Mouse (Mus musculus) myocyte (in vitro differentiated cells): Measurements from ENCODE around the gene F5. TPM values are rescaled to one million over a fixed set of nuclear protein-coding genes. Genes with fewer than 3 reads are reported as not detected.

Experiments
- H3K27me3 ChIP-seq: one replicate; pipeline ENCODE4 v1.6.1; 2011; ENCODE audit not compliant: control insufficient read depth, insufficient read depth, insufficient read length
- H3K36me3 ChIP-seq: one replicate; pipeline ENCODE4 v1.6.1; 2011; ENCODE audit not compliant: control insufficient read depth, insufficient read depth
- H3K4me2 ChIP-seq: one replicate; pipeline ENCODE4 v1.6.1; 2011; ENCODE audit warnings: low read depth, control low read depth
- H3K4me3 ChIP-seq: one replicate; pipeline ENCODE4 v1.5.1; 2011; ENCODE audit warnings: mild to moderate bottlenecking, control low read depth, moderate library complexity
- H3K79me2 ChIP-seq: one replicate; pipeline ENCODE4 v1.6.1; 2011; ENCODE audit not compliant: control insufficient read depth, insufficient read depth
- H3ac ChIP-seq: one replicate; pipeline ENCODE4 v1.6.1; 2011; ENCODE audit not compliant: control insufficient read depth, insufficient read length
- CEBPB ChIP-seq: IDR thresholded peaks from 2 replicates; pipeline ENCODE4 v1.6.1; 2011; ENCODE audit warnings: mild to moderate bottlenecking, moderate library complexity; ENCODE audit not compliant: poor library complexity, insufficient read depth, severe bottlenecking
- E2F4 ChIP-seq: IDR thresholded peaks from one replicate; pipeline ENCODE4 v1.6.1; 2011; ENCODE audit warnings: mild to moderate bottlenecking, control low read depth, moderate library complexity; ENCODE audit not compliant: insufficient read depth
- MAX ChIP-seq: IDR thresholded peaks from one replicate; pipeline ENCODE4 v1.6.1; 2011; ENCODE audit warnings: low read depth, mild to moderate bottlenecking, control low read depth
- MYOD1 ChIP-seq, 3 experiments: IDR thresholded peaks; one replicate each; pipeline ENCODE4 v1.6.1; 2011; ENCODE audit warnings: control low read depth in 2 of 3, low read depth in 2 of 3, mild to moderate bottlenecking in 2 of 3, moderate library complexity in 1 of 3; ENCODE audit not compliant: insufficient read length in 2 of 3, control insufficient read depth in 1 of 3
- MYOG ChIP-seq, 3 experiments: IDR thresholded peaks; one replicate each; pipeline ENCODE4 v1.6.1; 2011; ENCODE audit warnings: control low read depth in 2 of 3, low read depth in 2 of 3, mild to moderate bottlenecking in 2 of 3; ENCODE audit not compliant: insufficient read length in 2 of 3, control insufficient read depth in 1 of 3, insufficient read depth in 1 of 3
- POLR2A ChIP-seq: IDR thresholded peaks from one replicate; pipeline ENCODE4 v1.6.1; 2011; ENCODE audit warnings: low read depth, mild to moderate bottlenecking, control low read depth, moderate library complexity; ENCODE audit not compliant: insufficient read length
- POLR2AphosphoS2 ChIP-seq: IDR thresholded peaks from one replicate; pipeline ENCODE4 v1.6.1; 2011; ENCODE audit warnings: low read depth, control low read depth; ENCODE audit not compliant: insufficient read length
- REST ChIP-seq: IDR thresholded peaks from one replicate; pipeline ENCODE4 v1.6.1; 2011; ENCODE audit warnings: mild to moderate bottlenecking, control low read depth, moderate library complexity; ENCODE audit not compliant: insufficient read depth, insufficient read length
- SRF ChIP-seq: IDR thresholded peaks from one replicate; pipeline ENCODE4 v1.6.1; 2011; ENCODE audit warnings: low read depth; ENCODE audit not compliant: control insufficient read depth, insufficient read length
- TCF12 ChIP-seq: IDR thresholded peaks from one replicate; pipeline ENCODE4 v1.6.1; 2011; ENCODE audit warnings: mild to moderate bottlenecking, control low read depth; ENCODE audit not compliant: poor library complexity, insufficient read depth, severe bottlenecking
- TCF3 ChIP-seq: IDR thresholded peaks from one replicate; pipeline ENCODE4 v1.6.1; 2011; ENCODE audit warnings: low read depth, control low read depth; ENCODE audit not compliant: insufficient read length
- USF1 ChIP-seq: IDR thresholded peaks from one replicate; pipeline ENCODE4 v1.6.1; 2011; ENCODE audit warnings: low read depth, mild to moderate bottlenecking, control low read depth, moderate library complexity
- polyA plus RNA-seq: library from polyadenylated mRNA; unstranded; fragments of >200 nt; fragmentation: generic; extraction: Trizol; gene quantifications from one replicate; pipeline ENCODE4 v1.2.1, GENCODE M21; 2012; ENCODE audit warnings: missing spikeins

Gene F5
- polyA plus RNA-seq, 1 experiment = 0.02 TPM

DNA sequence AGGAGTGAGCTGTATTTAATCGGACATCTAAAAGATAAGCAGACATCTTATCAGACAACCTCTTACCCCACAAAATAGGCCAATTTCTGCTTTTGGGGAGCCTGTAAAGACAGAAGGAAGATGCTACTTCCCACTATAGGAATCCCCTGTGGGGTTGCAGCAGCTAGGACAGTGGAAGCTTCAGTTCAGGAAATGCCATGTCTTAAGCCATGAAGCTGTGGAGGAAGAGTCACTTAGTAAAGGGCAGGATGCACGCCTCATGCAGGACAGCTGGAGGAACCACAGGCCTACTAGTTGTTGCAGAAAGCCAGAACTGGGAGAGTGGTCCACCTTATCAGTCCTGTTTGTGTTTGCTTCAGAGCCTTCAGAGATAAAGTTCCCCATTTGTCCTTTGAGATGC is 18.8 kb downstream of the F5 start:
- TF ChIP-seq CEBPB = no peak
- TF ChIP-seq POLR2AphosphoS2 = no peak
- TF ChIP-seq USF1 = no peak
- TF ChIP-seq TCF3 = no peak
- no peaks in the 10 kb centered on the region for H3K79me2 ChIP-seq
- H3ac ChIP-seq = no peak overlapping the region
- H3K4me2 ChIP-seq = no peak overlapping the region
- H3K27me3 ChIP-seq = peaks cover 4% of the 10 kb centered on the region
- no peaks in the 10 kb centered on the region for H3K36me3 ChIP-seq
- H3K4me3 ChIP-seq = no peak overlapping the region

DNA sequence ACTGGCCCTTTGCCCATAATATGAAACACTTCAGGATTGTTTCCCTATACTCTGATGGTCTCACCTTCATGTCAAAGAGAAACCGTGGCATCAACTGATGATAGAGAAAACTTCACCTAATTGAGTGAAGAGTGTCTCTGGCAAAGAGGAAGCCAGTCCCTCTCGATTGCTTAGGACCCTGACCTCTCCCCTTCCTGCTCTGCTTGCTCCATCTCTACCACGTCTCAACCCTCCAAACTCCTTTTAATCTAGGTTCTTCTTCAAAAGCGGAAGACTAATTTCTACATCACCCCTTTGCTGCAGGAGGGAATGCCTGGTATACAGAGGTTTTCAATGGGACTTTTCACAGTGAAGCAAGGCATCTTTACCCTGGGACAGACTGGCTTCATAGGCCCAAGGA is 21.5 kb downstream of the F5 start:
- Histone ChIP-seq H3ac (no peak overlapping the region), H3K27me3 (peaks cover 4% of the 10 kb centered on the region), H3K4me2 (no peak overlapping the region), H3K36me3 (no peaks in the 10 kb centered on the region), H3K79me2 (no peaks in the 10 kb centered on the region), H3K4me3 (no peak overlapping the region)
- TF ChIP-seq CEBPB (no peak), USF1 (no peak), MYOG (IDR thresholded peaks at IDR 0.05; ENCODE audit: control insufficient read depth in 1 of 3, insufficient read depth in 1 of 3, insufficient read length in 2 of 3, low read depth in 2 of 3) (no peak), POLR2AphosphoS2 (no peak), SRF (no peak), MYOD1 (IDR thresholded peaks at IDR 0.05; ENCODE audit: control insufficient read depth in 1 of 3, insufficient read length in 2 of 3, low read depth in 2 of 3) (no peak), MAX (no peak), TCF3 (no peak), TCF12 (no peak), REST (no peak), POLR2A (no peak), E2F4 (no peak)

DNA sequence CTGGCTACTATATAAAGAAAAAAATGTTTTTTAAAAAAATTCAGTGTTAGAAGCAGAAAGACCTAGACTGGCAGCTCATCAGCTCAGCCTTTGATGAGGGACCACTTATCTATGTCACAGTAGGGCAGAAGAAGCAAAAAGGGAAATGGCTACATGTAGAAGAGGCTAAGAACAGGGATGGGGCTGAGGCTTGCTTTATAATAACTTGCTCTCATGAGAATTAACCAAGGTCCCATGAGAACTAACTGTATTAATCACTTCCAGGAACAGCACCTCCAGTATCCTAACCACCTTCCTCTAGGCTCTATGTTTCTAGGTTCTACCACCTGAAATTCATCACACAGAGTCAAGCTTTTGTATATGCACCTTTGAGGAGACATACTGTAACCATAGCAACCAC is 25.2 kb downstream of the F5 start:
- TF ChIP-seq USF1 (no peak), CEBPB (no peak), MYOD1 (IDR thresholded peaks at IDR 0.05; ENCODE audit: control insufficient read depth in 1 of 3, insufficient read length in 2 of 3, low read depth in 2 of 3) (no peak), REST (no peak), E2F4 (no peak), POLR2A (no peak), MAX (no peak), POLR2AphosphoS2 (no peak), MYOG (IDR thresholded peaks at IDR 0.05; ENCODE audit: control insufficient read depth in 1 of 3, insufficient read depth in 1 of 3, insufficient read length in 2 of 3, low read depth in 2 of 3) (no peak), SRF (no peak), TCF12 (no peak)
- no peak overlapping the region for H3ac ChIP-seq
- H3K79me2 ChIP-seq = no peaks in the 10 kb centered on the region

DNA sequence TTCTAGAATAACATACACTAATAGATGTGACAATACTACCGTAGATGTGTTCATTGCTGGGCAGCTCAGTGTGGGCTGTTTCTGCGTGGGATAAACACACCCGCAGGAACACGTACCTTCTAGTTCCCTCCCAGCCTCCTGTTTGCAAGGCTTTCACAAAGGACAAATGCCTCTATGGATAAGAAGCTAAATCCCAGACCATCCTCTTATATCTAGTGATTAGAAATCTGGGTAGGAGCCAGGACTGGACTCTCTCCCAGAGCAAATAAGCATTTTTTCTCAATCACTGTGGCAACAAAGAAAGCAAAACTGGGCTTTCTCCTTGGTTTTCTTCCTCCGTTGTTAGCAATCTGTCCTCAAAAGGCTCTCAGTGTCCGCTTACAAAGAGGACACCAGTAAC is 26.8 kb downstream of the F5 start:
- Histone ChIP-seq H3K4me2 (no peak overlapping the region), H3K4me3 (no peak overlapping the region), H3ac (no peak overlapping the region), H3K36me3 (no peaks in the 10 kb centered on the region), H3K79me2 (no peaks in the 10 kb centered on the region), H3K27me3 (peaks cover 9% of the 10 kb centered on the region)
- TF ChIP-seq SRF = no peak
- TF ChIP-seq POLR2AphosphoS2 = no peak
- TF ChIP-seq USF1 = no peak
- no peak for TF ChIP-seq TCF12
- TF ChIP-seq POLR2A = no peak

More for the DNA sequence above, 25.2 kb downstream of the F5 start:
- no peak overlapping the region for H3K4me3 ChIP-seq
- no peak overlapping the region for H3K4me2 ChIP-seq
- H3K27me3 ChIP-seq = peaks cover 5% of the 10 kb centered on the region
- no peaks in the 10 kb centered on the region for H3K36me3 ChIP-seq

DNA sequence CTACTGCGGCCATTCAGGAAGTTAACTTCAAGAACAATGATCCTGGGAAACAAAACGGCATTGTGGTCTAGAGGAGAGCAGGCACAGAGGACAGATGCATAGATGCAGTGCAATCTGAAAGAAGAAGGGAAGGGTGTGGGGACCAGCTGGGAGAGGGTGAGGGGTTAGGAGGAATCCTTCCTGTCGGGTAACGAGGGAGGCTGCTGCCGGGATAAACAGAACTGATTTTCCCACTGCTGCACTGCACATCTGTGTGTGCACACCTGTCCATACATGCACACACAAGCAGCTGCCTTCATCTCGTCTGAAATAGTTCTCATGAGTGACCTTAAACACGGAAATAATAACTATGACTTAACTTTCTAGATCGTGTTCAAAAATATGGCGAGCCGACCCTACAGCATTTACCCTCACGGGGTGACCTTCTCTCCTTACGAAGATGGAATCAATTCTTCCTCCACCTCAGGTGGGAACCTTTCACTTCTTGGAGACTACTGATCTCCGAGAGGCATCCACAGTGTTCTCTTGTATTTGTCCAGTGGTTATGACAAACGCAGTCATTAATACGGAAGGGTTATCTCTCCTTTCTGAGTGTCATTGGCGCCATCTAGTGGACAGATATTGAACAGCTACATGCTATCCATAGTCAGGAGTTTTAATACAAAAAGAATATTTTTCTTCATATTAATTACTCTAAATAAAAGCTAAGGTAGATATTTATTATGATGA is 32.7 kb downstream of the F5 start:
- TF ChIP-seq TCF3 (no peak), POLR2A (no peak), MYOD1 (IDR thresholded peaks at IDR 0.05; ENCODE audit: control insufficient read depth in 1 of 3, insufficient read length in 2 of 3, low read depth in 2 of 3) (no peak), MAX (no peak), USF1 (no peak), REST (no peak), E2F4 (no peak), TCF12 (no peak), CEBPB (no peak), POLR2AphosphoS2 (no peak), MYOG (IDR thresholded peaks at IDR 0.05; ENCODE audit: control insufficient read depth in 1 of 3, insufficient read depth in 1 of 3, insufficient read length in 2 of 3, low read depth in 2 of 3) (no peak)
- no peaks in the 10 kb centered on the region for H3K36me3 ChIP-seq
- H3K79me2 ChIP-seq = no peaks in the 10 kb centered on the region
- H3K4me2 ChIP-seq = no peak overlapping the region
- no peak overlapping the region for H3ac ChIP-seq
- no peak overlapping the region for H3K4me3 ChIP-seq
- peaks cover 7% of the 10 kb centered on the region for H3K27me3 ChIP-seq
